Mouse (Mus musculus) ES-E14 (cell line): ENCODE measurements around the gene Best2.

ENCODE experiments used
- CHD2 ChIP-seq: IDR thresholded peaks from 2 replicates; pipeline ENCODE4 v1.6.1; 2014; ENCODE audit warnings: mild to moderate bottlenecking, low read depth, low read length, inconsistent platforms
- HCFC1 ChIP-seq: IDR thresholded peaks from 2 replicates; pipeline ENCODE4 v1.6.1; 2012; ENCODE audit warnings: low read length, inconsistent platforms, borderline replicate concordance; ENCODE audit not compliant: insufficient read depth
- ZC3H11A ChIP-seq: IDR thresholded peaks from 2 replicates; pipeline ENCODE4 v1.6.1; 2012; ENCODE audit warnings: low read depth, mild to moderate bottlenecking, inconsistent platforms, low read length, borderline replicate concordance

DNA sequence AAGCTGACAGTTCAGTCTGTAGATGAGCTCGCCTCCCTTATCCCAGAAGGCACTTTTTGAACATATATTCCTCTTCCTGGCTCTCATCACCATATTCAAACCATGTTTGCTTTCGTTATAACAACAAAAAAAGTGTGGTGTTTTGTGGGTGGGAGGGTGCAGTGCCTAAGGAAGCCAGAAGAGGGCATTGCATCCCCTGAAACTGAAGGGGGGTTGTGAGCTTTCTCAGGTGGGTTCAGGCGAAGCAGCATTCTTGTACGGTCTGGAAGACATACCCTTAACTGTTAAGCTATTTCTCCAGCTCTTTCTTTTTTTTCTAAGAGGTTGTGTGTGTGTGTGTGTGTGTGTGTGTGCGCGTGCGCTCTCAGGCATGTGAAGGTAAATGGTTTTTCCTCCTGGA lies 38.9 kb downstream of the Best2 start:
- TF ChIP-seq HCFC1 (no peak), ZC3H11A (peak; percentile 45), CHD2 (0 out of 2 replicates have a peak, but pooled peaks have one; percentile 30)
